Mouse (Mus musculus): ENCODE results near the gene Nbas.
A peak's percentile ranks its signal among the peaks of the same experiment; 100 is the strongest.

Gene Nbas

GRCm38 (mm10) chr12:13389644-13390043, 120.7 kb downstream of the Nbas start:
- no peak for DNase-seq (ENCODE audit: low spot score in 2 of 2)

DNA sequence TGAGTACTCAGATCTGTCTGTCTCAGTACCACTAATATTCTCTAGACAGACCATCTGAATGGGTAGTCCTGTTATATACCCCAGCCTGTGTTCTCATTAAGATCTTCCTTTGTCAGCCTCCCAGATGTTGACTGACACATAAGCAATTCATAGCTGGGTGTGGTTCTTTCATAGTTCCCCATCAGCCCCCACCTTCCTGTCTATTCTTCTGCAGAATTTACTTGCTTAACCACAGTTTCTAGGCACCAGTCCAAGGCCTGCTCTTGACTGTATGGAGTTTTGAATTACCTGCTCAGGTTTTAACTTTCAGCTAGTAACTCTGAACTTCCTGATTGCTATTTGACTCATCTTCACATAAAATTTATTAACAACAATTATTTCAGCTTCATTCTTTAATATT, 141.3 kb downstream of the Nbas start:
- no peak for DNase-seq (ENCODE audit: low spot score in 2 of 2)

- peak; percentile 6 to 10 for DNase-seq (ENCODE audit: low spot score in 2 of 2)
Measured at GRCm38 (mm10) chr12:13418651-13419050, 149.7 kb downstream of the Nbas start.

- no peak for DNase-seq (ENCODE audit: low spot score in 2 of 2)
Measured at GRCm38 (mm10) chr12:13430219-13430618, 161.3 kb downstream of the Nbas start.

DNA sequence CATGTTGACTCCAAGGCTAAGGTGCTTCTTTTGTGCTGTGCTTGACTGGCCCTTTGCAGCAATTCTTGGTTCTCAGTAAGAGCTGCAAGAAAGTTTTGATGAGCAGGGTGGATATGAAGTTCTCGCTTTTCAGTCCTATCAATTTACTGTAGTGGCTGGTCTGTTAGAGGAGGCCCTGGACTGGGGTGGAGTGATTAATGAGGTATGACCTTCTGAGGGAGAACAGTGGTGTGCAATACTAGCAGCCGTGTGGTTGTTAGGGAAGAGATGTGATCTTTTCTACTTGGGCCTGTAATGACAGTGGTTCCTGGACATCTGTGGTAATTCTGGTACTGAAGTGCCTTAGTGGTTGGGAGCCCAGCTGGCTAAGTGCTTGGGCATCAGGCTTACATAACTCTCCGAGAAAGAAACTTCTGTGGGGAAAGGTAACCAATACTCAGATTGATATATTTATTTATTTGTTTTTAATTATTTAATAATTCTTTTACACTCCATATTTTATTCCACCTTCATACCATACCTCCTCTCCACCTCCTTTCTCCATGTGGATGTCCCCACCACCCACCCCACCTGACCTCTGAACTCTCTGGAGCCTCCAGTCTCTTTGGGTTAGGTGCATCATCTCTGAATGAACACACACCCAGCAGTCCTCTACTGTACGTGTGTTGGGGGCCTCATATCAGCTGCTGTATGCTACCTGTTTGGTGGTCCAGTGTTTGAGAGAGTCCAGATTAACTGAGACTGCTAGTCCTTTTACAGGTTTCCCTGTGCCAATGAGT, 175.9 kb downstream of the Nbas start:
- DNase-seq (ENCODE audit: low spot score in 2 of 2), result no peak

DNA sequence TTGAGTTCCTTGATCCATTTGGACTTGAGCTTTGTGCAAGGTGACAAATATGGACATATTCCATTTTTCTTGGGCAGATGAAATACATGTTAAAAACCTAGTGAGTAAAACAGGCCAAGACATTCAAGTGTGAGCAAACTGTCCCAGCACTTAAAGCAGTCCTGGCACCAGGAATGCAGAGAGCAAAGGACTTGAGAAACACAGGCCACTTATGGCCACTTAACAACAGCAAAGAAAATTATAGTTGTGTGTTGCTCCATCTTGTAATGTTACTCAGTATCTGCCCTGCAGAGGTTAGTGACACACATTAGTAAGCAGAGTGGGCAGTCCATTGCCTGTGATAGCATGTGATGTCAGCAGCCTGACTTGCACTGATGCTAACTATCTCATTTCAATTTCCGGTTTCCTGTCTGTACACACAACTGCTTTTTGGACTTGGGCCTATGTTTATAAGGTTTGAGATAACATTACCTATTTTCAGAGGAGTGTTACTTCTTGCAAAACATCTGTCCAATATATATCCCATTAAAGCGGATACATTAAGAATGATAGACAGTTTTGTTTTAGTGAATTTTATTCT, 176.6 kb downstream of the Nbas start:
- DNase-seq (ENCODE audit: low spot score in 2 of 2), result no peak

GRCm38 (mm10) chr12:13448916-13449315, 180.0 kb downstream of the Nbas start:
- DNase-seq (ENCODE audit: low spot score in 2 of 2), result no peak

GRCm38 (mm10) chr12:13452050-13452449, 183.1 kb downstream of the Nbas start:
- DNase-seq (ENCODE audit: low spot score in 2 of 2), result no peak

- DNase-seq (ENCODE audit: low spot score in 2 of 2), result no peak
Measured at GRCm38 (mm10) chr12:13460223-13460853, 191.4 kb downstream of the Nbas start.

- DNase-seq (ENCODE audit: low spot score in 2 of 2), result peak in 1 of 2 experiments; percentile 9
Measured at GRCm38 (mm10) chr12:13461558-13462153, 192.7 kb downstream of the Nbas start.

GRCm38 (mm10) chr12:13462397-13462796, 193.5 kb downstream of the Nbas start:
- DNase-seq (ENCODE audit: low spot score in 2 of 2), result peak; percentile 48 to 61

- no peak for DNase-seq (ENCODE audit: low spot score in 2 of 2)
Measured at GRCm38 (mm10) chr12:13465554-13465953, 196.6 kb downstream of the Nbas start.

- no peak for DNase-seq (ENCODE audit: low spot score in 2 of 2)
Measured at GRCm38 (mm10) chr12:13474881-13475280, 205.9 kb downstream of the Nbas start.

DNA sequence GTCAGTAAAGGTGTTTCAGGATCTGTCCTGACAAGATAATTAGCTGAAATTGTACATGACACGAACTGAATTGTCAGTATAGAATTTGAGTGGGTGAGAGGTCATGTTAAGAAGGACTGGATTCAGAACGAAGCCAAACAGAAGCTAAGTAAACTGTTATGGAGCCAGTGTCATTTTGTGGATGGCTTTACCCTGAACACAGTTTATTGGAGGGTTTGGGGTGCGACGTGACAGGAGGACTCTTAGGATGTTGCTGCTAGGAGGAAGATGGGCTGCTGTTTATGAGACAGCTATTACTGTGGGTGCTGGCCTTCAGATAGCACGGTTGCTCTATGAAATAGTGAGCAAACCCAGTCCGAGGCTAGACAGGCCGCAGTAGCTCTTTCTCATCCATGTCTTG, 210.2 kb downstream of the Nbas start:
- no peak for DNase-seq (ENCODE audit: low spot score in 2 of 2)

DNA sequence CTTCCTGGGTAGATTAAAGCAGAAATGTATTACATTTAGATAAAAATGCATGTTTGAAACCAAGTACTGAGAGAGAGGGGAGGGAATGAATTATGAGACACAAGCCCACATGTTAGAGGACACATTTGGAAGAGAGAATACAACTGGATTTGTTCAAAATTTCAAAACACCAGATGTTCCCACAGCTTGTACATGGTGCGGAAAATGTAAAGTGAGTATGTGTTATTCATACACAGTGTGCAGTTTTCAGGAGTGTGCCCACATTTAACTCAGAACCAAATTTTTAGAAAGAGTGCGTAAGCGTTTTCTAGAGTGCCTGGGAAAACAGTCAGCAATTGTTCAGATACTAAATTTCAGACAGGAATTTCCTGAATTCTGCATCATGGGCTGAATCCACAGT, 217.3 kb downstream of the Nbas start:
- peak in 1 of 2 experiments; percentile 39 for DNase-seq (ENCODE audit: low spot score in 2 of 2)

DNA sequence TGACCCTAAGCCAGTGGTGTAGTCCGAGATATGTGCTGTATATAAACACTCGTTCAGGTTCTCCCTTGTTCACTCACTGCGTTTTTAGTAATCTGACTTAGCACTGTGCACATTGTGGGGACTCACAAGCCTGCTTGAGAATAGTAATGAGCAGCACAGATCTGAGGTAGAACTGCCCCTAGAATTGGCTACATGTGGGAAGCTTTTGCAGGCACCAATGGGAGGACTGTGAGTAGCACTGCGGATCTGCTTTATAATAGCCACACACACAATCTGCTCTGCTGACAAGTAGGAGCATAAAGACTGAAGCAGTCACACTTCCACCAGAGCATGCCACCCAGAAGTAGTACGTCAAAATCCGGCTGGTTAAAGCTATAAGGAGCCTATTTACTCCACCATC, 228.3 kb downstream of the Nbas start:
- DNase-seq (ENCODE audit: low spot score in 2 of 2), result no peak

- no peak for DNase-seq (ENCODE audit: low spot score in 2 of 2)
Measured at GRCm38 (mm10) chr12:13499237-13499889, 230.4 kb downstream of the Nbas start.

- DNase-seq (ENCODE audit: low spot score in 2 of 2), result peak in 1 of 2 experiments; percentile 29
Measured at GRCm38 (mm10) chr12:13500191-13500590, 231.3 kb downstream of the Nbas start.

- no peak for DNase-seq (ENCODE audit: low spot score in 2 of 2)
Measured at GRCm38 (mm10) chr12:13504771-13505444, 236.0 kb downstream of the Nbas start.

- DNase-seq (ENCODE audit: low spot score in 2 of 2), result no peak
Measured at GRCm38 (mm10) chr12:13518082-13518481, 249.1 kb downstream of the Nbas start.

DNA sequence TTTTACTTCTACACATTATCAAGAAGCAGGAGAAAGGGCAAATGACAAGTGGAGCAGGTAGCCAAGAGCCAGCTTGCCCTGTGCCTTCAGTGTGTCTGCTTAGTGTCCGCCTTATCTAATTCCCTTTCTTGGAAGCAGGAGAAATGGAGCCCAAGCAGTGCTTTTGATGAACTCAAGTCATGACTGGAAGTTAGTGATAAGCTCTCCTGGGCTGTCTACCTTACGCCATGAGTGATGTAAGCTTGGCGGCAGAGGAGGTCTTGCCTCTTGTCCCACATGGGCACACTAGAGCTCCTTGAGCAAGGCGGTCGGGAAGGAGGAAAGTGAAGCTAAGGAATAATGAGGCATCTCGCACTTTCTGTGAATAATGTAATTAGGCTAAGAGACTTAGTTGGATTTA, 250.5 kb downstream of the Nbas start:
- no peak for DNase-seq (ENCODE audit: low spot score in 2 of 2)
